Mouse (Mus musculus) liver, postnatal 0 days (tissue): ENCODE measurements around the gene Ttc27.

Experiments used
- CTCF ChIP-seq: sonication (generic); IDR thresholded peaks from 2 replicates; pipeline ENCODE4 v1.5.1; 2016; ENCODE audit warnings: antibody characterized with exemption, low read depth
- EP300 ChIP-seq: IDR thresholded peaks from 2 replicates; pipeline ENCODE4 v1.6.1; 2016; ENCODE audit warnings: antibody characterized with exemption, low read depth, mild to moderate bottlenecking

DNA sequence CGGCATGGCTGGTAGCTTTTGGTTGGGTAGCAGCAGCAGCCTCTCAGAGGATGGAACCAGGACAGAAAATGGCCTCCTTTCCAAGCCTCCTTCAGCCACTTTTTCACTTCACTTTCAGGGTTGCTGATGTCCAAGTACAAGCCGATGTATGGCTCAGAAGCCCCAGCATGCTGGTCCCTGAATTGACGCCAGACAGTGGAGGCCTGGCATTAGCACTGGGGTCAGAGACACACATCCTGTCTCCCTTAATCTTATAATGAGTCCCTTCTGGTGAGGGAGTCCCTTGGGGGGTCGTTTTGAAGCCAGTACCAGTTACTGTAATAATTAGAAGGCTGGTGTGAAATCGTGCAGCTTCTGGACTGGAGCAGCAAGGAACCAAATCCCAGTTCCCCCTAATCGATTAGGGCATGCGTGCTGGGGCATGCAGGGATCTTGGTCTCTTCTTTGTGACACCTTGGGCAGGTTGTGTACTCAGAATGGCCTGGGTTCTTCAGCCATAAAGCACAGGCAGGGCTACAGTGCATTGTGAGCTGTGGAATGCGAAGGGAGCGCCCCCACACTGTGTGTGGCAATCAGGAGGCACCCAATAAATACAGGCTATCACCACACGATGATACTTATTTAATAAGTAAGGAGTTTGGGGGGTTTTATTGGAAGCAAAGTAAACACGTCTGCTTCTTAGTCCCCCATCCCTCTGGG is 171.5 kb downstream of the Ttc27 start:
- TF ChIP-seq EP300 (no peak), CTCF (no peak)
